Mouse (Mus musculus) cerebellum, adult 9-10 months (tissue): ENCODE data around the gene Asxl1.
A peak's percentile ranks its signal among the peaks of the same experiment; 100 is the strongest.

Experiments used
- DNase-seq: peaks from one replicate; pipeline ENCODE4 v3.0.0; 2022

Gene Asxl1

DNA sequence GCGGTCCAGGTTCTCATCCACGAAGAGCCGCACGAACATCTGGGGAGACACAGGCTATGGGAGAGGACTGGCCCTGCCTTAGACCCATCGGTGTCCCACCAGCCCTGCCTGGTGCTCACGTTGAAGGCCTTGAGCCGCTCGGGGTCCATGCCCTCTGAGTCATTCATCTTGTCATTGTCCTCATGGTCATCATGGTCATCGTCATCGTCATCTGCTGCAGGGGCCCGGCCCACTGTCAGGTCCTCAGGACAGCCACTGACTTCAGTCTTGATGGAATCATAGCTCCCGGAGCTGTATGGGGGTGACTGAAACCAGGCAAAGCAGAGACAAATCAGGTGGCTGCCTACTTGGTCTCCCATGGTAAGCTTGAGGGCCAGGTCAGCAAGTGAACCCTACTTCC, 72.2 kb downstream of the Asxl1 start:
- no peak for DNase-seq

DNA sequence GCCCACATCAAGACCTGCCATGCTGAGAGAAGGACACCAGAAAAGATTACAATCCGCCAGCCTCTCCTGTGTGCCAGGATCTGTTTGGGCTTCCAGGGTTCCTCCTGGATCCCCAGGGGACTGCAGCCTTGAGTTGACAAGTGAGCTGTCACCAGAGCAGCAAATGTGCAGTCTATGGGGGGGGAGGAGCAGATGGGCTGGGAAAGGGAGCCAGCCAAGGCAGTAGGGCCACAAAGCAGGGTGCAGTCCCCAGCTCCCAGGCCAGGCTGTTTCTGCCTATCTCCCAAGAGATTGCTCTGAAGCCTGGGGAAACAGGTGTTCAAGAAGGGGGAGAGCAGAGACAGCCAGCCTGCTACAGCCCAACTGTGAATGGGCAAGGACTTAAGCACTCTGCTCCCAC, 72.8 kb downstream of the Asxl1 start:
- no peak for DNase-seq

DNA sequence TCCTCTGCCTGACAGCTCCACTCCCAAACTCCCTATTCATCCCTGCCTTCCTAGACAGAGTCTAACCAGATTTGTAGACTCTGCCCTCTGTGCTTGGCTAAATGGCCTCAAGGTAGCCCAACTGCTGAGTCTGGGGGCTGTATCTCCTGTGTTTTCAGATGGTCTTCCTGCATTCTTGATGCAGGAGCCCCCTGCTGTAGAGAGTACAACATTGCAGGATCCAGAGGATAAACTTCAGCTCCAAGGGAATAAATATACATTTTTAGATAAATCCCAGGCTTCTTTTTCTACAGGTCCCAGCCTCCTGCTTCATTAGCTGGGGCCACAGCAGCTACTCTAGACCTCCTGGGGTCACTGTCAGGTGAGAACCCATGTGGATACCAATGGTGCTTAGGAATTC, 75.6 kb downstream of the Asxl1 start:
- DNase-seq = no peak

DNA sequence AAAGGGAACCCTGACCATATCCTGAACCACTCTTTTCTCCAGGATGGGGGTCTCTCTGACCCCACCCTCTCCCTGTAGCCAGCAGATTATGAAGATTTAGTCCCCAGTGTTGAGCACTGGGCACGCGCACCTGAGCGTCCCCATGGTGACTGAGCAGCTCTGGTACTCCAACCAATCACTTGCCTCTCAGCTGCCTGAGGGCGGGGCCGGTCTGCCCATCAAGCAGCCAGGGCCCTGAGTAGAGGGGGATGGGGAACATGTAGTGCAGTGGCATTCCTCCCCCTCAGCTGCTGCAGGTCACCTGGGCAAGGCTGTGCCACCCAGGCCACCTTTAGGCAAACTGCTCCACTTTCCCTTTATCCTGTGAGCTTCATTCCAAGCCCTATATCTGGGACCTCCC, 76.4 kb downstream of the Asxl1 start:
- no peak for DNase-seq

DNA sequence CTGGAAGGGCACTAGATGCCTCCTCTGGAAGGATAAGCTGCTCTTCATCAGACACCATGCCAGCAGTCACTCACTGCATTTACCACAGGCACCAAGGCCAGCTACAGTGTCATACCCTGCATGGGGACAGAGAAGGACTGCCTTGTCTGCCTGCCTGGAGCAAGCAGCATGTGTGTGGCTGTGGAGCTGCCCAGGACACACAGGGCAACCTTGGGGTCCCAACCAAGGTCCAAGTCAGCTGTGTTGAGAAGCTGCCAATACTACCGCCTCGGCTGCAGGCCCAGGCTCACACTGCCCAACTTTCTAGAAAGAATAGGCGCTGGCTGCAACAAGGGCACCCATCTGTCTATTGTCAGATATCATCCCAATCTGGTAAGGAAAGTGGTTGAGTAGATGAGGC, 77.5 kb downstream of the Asxl1 start:
- DNase-seq = no peak

DNA sequence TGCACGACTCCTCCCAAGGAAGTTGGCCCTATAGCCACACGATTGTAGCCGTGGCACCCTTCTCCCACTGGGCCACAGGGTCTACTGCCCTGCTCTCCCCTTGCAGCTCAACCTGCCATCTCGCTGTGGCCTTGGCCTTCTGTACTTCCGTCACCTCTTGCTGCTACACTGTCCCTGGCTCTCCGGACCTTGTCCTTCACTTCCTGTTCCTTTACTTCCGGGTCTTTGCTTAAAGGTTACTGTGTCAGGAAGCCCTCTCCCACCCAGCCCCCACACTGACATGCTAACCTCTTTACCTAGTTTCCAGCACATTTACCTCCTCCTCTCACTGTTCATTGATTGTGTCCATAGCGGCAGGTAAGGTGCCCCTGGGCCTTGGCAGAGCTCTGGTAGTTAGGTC, 78.9 kb downstream of the Asxl1 start:
- no peak for DNase-seq

DNA sequence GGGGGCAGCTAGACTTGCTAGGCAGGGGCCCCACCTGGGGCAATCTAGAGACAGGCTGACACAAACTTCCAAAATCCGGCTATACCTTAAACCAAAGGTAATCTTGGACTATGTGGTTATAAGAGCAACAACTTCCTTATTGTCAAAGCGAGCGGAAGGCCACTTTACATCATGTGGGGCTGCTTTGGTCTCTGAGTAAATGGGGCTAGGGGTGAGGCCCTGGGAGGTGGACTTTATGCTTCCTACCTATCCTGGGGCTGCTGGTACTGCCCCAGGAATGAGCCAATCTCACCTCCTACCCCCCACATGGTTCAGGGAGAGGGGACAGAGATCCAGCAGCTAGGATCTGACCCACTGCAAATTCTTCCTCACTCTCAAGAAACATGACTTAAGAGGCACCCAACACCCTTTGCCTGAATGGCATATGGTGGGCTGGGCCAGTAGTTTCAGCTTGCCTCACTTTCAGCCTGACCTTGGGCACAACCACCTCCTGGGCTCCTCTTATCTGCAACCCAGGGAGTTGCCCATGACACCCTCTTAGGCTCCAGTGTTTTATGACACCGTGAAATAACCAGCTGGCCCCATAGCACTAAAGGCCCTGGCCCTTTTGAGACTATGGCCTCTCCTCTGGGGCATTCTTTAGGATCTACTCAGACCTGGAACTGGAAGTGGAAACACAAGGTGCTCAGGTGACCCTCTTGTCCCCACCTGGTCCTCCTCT, 79.7 kb downstream of the Asxl1 start:
- DNase-seq = no peak

DNA sequence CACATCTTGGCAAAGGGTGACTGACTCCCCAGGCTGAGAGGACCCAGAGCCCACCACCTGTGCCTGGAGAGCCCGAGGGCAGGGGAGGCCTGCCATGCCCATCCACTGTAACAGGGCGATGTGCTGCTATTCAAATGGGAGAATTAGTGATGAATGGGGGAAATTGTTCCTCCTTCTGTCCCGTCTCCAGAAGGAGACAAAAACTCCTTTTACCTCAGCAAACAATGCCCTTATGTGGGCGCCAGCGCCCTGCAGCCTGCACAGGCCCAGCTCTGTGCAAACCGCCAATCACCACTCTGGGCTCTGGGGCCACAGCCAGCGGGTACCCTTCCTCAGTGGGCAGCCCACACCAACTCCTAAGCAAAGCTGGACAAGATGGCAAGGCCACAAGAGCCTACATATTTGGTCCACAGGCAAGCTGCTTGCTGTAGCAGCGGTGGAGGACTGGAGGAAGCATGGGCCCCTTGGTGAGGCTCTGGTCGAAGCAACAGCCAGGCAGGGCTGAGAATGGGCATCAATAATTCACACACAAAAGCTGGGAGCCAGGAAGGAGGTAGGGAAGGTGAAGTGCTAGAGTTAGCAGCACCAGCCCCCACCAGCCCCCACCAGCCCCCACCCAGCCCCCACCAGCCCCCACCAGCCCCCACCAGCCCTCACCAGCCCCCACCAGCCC, 80.5 kb downstream of the Asxl1 start:
- DNase-seq = no peak

DNA sequence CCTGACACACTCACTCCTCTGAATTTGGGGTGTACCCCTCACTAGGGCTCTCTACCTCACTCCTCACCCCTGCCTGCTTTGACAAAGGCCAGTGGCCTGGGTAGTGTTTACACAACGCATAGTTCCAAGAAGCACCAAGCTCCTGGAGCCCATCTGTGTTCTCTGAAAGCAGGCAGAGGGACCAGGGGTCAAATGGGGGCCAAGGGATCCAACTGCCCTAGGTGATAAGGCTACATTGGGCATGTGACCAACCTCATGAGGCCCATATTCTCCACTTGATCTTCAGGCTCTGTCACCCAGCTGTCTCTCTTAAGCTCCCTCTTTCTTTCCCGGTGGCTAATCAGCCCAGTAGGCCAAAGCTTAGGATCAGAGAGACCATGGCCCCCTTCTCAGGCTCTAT, 81.3 kb downstream of the Asxl1 start:
- no peak for DNase-seq

DNA sequence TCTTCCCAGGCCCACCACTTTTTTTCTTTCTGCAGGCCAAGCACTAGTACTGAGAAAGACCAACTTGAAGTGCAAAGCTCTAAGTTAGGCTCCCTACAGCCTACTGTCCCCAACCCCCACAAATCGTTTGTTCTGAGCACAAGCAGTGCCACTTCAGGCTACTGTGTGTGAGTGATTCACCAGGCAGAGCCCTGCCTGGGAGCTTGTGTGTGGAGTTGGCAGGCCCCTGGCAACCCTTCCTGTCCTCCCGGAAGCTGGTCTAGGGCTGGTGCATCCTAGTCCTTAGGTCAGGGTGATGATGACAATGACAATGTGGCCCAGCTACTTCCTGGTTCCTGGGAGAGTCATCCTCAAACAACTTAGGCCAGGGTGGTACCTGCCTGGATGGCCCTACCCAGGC, 82.9 kb downstream of the Asxl1 start:
- DNase-seq = no peak

DNA sequence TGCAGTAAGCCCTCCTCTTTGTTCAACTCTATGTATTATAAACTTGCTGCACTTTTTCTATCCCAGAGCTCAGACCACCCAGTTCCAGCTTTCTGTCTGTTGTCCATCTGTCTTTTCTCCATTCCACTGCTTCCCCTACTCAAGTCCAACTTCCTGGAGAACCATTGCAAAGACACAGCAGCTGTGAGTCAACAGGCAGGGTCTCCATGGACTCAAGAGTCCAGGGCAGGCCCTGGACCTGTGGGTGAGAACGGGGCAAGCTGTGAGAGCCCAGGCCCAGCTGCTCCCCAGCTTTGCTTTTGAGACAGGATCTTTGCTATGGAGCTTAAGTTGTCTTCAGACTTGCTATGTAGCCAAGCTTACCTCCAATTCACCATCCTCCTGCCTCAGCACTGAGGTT, 84.9 kb downstream of the Asxl1 start:
- no peak for DNase-seq

DNA sequence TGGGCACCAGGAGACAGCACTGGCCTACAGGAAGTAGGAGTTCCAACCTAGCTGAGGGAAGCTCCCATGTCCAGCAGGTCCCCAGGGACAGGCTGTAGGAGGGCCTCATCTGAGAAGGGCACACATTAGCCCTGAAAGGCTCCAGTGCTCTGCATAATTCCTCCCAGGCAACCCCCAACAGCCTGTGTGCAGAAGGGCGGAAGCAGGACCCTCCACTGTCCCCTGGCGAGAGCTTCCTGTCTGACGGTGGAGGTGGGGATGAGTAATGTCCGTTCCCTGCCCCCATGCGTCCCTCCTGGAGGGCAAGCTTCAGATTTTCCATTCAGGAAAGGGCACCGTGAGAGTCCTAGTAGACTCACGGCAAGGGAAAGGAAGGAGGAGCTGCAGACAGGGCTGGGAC, 86.9 kb downstream of the Asxl1 start:
- DNase-seq = no peak

DNA sequence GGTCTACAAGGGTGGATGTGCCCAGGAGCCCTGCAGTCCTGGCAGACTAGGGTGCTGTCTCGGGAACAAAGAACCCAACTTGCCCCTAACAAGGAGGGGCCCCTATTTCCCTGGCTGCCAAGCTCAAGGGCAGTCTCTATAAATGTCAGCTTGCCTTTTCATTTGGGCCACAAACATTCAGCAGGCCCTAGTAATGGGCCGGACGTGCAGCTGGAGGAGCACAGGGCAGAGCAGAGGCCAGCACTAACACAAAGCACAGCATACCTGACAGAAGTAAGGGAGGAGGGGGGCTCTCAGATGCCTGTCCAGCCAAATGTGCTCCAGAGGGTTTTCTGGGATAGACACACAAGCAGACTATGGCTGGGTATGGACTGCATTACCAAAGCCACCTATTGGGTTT, 88.2 kb downstream of the Asxl1 start:
- DNase-seq = no peak

DNA sequence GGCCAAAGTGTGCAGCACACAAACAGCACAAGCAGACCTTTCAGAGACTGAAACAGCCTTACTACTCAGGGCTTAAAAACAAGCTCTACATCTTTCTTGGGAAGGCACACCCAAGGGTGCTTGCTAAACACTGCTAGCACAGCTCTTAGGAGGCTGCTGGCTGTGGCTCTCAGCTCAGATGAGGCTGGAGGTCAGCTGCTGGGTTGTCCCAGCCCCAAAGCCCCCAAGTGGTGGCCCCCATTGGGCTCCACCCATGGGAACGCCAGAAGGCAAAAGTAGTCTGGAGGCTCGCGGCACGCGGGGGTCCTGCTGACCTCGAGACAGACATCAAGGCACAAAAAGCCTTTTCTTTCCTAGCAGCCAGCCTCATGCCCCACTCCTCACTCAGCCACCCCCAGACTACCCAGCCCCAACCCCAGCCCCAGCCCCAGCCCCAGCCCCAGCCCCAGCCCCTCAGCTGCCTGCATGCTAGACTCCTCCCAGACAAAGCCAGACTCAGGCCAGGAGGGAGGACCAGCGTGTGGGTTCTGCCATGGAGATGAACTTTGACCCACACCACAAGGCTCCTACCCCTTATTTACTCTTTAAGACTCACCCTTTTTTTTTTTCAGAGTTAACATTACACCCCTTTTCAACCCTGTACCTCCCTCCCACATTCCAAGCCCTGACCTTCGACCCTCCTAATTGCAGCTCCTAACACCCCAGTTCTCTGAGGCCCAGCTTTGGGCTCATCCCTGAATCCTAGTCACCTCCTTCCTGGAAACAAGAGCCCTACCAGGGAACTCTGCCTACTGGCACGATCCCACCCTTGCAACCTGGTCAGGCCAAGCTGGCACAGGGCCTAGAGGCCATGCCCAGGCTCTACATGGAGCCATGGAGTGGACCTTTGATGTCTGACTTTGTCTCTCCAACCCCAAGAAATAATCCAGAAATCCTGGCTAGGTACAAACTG, 89.5 kb downstream of the Asxl1 start:
- DNase-seq = peak; percentile 81

DNA sequence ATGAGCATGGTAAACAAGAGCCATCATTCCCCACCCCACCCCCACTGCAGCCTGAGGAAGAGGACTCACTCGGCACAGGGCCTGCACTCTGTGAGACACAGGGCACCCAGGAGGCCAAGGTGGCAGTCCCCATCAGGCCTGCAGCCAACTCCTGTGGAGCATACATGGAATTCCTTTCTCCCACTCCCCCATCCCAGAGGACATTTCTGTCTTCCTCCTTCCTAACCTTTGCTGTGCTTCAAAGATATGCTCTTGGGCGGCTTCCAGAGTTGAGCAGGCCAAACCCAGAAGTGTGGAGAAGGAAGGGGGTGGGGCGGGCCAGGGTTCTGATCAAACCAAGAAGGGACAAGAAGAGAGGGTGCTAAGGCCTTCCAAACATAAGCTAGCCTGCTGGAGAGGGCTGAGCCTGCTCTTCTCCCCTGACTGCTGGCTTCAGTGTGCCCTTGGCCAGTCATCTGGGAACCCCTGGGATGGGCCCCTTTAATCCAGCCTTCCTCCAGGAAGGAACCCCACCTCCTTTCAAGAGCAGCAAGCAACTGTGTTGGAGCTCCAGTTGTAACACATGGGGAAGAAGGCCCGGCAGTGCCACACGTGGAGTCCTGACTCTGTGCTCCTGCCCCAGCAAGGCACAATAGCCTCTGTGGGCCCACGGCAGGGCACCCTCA, 91.1 kb downstream of the Asxl1 start:
- DNase-seq = no peak

DNA sequence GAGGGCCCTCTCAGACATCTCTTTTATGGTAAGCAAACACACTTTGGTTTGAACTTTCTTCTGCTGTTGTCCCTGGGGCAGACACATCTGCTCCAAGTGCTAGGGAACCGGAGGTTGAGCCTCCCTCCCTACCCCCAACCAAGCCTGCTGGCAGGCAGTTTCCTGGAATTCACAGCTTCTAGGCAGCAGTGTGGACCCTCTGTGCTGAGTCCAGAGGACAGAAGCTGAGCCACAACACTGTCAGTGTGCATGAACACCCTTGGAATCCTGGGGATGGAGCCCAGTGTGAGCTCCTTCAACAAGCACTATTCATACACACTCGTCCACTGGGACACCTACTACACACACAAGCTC, 91.7 kb downstream of the Asxl1 start:
- DNase-seq = no peak

DNA sequence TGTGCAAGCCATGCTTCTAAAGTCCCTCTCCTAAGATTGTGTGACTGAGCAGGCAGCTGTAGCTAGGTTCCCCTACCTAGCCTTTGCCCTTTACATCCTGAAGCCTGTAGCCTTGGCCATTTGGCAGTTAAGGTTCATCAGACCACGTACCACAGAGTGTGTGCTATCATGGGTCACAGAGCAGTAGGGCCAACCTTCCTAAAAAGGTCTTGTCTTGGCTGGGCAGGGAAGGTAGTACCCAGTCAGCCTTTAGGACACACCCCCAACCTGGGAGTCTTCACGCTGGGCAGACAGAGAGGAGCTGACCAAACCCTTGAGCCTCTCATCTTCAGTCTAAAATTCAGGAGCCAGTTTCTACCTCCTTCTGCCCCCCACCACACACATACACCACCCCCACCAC, 95.1 kb downstream of the Asxl1 start:
- no peak for DNase-seq

DNA sequence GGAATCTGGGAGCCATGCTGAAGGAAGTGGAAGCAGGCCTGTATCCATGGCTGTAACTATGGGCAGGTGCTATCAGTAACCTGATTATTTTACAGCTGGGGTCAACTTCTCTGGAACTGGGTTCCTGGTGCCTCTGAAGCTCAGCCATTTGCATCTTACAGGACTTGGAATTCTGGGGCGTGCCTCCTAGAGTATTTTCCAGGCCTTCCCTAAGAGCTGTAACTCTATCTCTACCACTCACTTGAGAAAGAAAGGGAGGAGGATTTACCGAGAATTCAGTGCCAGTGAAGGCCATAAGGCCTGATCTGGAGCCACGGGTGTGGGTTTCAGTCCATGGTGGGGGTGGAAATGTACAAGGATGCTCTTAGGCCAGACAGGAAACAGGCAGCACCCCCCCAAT, 95.6 kb downstream of the Asxl1 start:
- no peak for DNase-seq

DNA sequence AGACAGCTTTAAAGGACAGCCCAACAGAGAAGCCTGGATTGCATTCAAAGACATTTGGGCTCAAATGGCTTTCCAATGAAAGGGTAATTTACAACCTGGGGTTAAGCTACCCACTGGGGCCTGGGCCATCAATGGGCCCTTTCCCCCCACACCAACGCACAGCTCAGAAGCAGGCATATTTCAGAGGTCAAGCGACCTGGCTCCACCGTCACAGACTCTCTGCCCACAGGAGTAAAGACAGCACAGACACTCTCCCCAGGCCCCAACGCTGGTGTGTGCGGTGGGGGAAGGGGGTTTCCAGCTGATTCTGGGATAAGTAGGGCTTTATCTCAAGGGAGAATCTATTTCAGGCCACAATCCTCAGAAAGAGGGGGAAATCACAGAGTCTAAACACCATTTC, 97.1 kb downstream of the Asxl1 start:
- no peak for DNase-seq

DNA sequence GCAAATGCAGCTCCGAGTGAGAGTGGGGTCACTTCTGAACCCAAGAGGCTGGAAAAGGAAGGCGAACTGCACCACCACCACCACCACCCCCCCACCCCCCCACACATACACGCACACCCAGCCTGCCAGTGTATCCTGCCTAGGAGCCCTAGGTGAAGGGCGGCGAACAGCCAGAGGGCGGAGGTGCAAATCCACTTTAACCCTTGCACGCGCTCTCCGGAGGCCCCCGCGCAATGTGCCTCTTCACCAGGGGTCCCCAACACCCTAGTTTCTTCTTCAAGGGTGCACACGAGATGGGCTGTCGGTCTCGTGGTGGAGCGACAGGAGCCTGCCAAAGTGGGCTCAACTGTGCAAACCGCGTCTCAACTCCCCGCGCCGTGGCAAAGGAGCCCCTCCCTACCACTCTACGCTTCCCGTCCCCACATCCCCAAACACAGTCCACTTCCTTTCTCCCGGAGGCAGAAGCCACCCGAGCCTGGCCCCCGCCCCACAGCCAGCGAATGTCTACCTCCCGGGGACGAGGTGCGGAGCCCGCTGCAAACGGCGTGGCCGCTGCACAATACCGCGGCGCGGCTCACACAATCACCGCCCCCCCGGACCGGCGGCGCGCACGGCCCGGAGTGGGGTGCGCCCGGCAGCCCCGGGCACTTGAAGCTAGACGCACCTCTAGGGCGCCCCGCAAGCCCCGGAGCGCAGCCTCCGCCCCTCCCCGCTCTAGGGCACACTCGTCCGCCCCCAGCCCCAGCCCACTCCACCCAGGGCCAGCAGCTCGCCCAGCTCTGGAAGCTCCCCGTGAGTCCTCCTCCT, 98.0 kb downstream of the Asxl1 start:
- peak; percentile 27 for DNase-seq

DNA sequence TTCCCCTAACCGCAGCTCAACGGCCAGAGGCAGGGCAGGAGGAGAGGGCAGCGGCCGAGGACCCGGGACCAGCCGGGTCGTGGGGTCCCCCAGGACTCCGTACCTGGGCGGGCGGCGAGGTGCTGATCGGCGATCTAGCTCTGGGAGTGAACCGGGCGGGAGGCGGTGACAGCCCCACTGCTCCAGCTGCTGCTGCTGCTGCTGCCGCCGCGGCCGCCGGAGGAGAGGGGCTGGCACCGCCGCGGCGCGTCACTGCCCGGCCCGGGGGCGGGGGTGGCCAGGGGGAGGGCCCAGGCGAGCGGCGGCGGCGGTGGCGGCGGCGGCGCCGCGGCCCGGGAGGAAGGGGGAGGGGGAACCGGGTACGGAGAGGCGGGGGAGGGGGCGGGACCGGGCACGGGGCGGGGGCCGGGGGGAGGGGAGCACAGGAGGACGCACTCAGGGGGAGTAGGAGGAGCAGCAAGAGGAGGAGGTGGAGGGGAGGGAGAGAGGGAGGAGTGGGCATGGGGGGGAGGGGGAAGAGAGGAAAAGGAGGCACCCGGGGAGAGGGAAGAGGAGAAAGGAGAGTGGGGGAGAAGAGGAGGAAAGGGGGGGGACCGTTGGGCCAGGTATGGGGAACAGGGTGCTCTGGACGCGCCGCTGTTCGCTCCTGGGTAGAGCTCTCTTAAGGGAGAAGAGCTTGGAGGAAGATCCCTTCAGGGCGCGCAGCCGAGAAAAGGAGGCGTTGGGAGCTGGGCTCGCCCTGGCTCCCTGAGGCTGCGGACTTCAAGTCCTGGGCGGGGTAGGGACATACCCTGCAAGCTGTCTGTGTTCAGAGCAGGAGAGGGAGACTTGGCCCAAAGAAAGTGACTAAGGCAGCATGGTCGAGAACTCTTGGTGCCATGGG, 98.9 kb downstream of the Asxl1 start:
- no peak for DNase-seq
